Comparison of ENCODE assay signal across 28 mouse cellular contexts in genomic region chr3:154179423-154179920, GRCm38 (mm10).
DNase-seq lines count a peak whose midpoint lies in the region; ATAC-seq and TF ChIP-seq lines count a peak whose summit lies in the region.
"Had no signal": no experiment of that assay in that cellular context is flagged by ENCODE, and none has a peak within 500 bp of the region (broad histone marks: within the 10 kb centered on the region; RNA-seq: fewer than 3 reads in every experiment).

No protein-coding gene starts in this region.

- WGBS in liver, postnatal 0 days (ENCODE audit: insufficient replicate concordance) = 81% methylated on average over 2 of the region's 3 CpGs

- TF ChIP-seq EP300 in liver, postnatal 0 days (IDR thresholded peaks at IDR 0.05; ENCODE audit: low read depth) = no peak

- no peaks in the 10 kb centered on the region for H3K9me3 ChIP-seq in liver, postnatal 0 days (ENCODE audit: low read length)
- H3K9me3 ChIP-seq: embryonic facial prominence, embryonic 13.5 days; hindbrain, embryonic 15.5 days; liver, embryonic 15.5 days; stomach, embryonic 15.5 days had no signal

- H3K36me3 ChIP-seq in liver, postnatal 0 days (replicated peaks; ENCODE audit: insufficient read depth, low read length) = no peaks in the 10 kb centered on the region
- H3K36me3 ChIP-seq: embryonic facial prominence, embryonic 13.5 days; hindbrain, embryonic 15.5 days; liver, embryonic 15.5 days; stomach, embryonic 15.5 days had no signal

- H3K27ac ChIP-seq in liver, postnatal 0 days (ENCODE audit: low read depth) = no peak overlapping the region
- H3K27ac ChIP-seq: embryonic facial prominence, embryonic 13.5 days; hindbrain, embryonic 15.5 days; layer of hippocampus, adult 2 months; liver, embryonic 15.5 days; stomach, embryonic 15.5 days had no signal

- DNase-seq in heart, adult 11 months = peak; percentile 49
- DNase-seq in heart, adult 8-10 months (ENCODE audit: low spot score) = no peak
- peak; percentile 10 for DNase-seq in liver, postnatal 0 days
- no peak for DNase-seq in liver
- peak; percentile 4 to 8 for DNase-seq in urinary bladder, postnatal 4 days (ENCODE audit: low spot score in 2 of 2)
- no peak for DNase-seq in urinary bladder, postnatal 14 days (ENCODE audit: low spot score)
- no peak for DNase-seq in frontal cortex, adult 2 months (ENCODE audit: extremely low spot score in 1 of 2, low spot score in 1 of 2)
- no peak for DNase-seq in embryo, embryonic 9.5 days (ENCODE audit: extremely low spot score)
- DNase-seq: adrenal gland, postnatal 25 days; cerebellum, adult 11-12 months; cerebellum, adult 9-11 months; embryo, embryonic 11 days; forebrain, postnatal 0 days; gastrocnemius, postnatal 10 days; heart, postnatal 4 days; kidney, adult 2 months; kidney, postnatal 36 days; left cerebral cortex, postnatal 4 days; lung, postnatal 4 days; right cerebral cortex, postnatal 25 days had no signal

- no peak overlapping the region for H3K4me3 ChIP-seq in liver, postnatal 0 days (ENCODE audit: low read depth, low read length)
- H3K4me3 ChIP-seq: embryonic facial prominence, embryonic 13.5 days; hindbrain, embryonic 15.5 days; layer of hippocampus, adult 2 months; liver, embryonic 15.5 days; stomach, embryonic 15.5 days had no signal

- no peak for TF ChIP-seq CTCF in liver, postnatal 0 days (IDR thresholded peaks at IDR 0.05; ENCODE audit: low read depth)

- no peaks in the 10 kb centered on the region for H3K27me3 ChIP-seq in liver, postnatal 0 days (ENCODE audit: insufficient read depth, low read length)
- H3K27me3 ChIP-seq: embryonic facial prominence, embryonic 13.5 days; hindbrain, embryonic 15.5 days; liver, embryonic 15.5 days; Patski; stomach, embryonic 15.5 days had no signal

- peak; percentile 44; the same call in 1 of the 2 replicates for ATAC-seq in liver, postnatal 0 days
- ATAC-seq: forebrain, postnatal 0 days; inflammation-experienced regulatory T-cells, adult 6 months; Patski had no signal

- H3K4me2 ChIP-seq in liver, postnatal 0 days (ENCODE audit: low read depth, low read length) = no peak overlapping the region
- H3K4me2 ChIP-seq: embryonic facial prominence, embryonic 13.5 days; heart, embryonic 11.5 days; hindbrain, embryonic 15.5 days; liver, embryonic 15.5 days; stomach, embryonic 15.5 days had no signal

- 0 out of 2 replicates have a peak, but pooled peaks cover 3% of the 10 kb centered on the region for H3K4me1 ChIP-seq in liver, postnatal 0 days (ENCODE audit: insufficient read depth)
- H3K4me1 ChIP-seq: embryonic facial prominence, embryonic 13.5 days; hindbrain, embryonic 15.5 days; liver, embryonic 15.5 days; stomach, embryonic 15.5 days had no signal

- no peak overlapping the region for H3K9ac ChIP-seq in liver, postnatal 0 days (replicated peaks)
- H3K9ac ChIP-seq: embryonic facial prominence, embryonic 13.5 days; forebrain, postnatal 0 days; hindbrain, embryonic 15.5 days; liver, embryonic 15.5 days; stomach, embryonic 15.5 days had no signal

Comparison
In these comparisons a context has a peak if more than half of its experiments do, and no peak if none do; other contexts are left out.
1. DNase-seq: peak in heart, adult 11 months (single experiment), liver, postnatal 0 days (single experiment) and urinary bladder, postnatal 4 days (2 of 2); none in heart, adult 8-10 months (single experiment), liver (single experiment), urinary bladder, postnatal 14 days (single experiment), frontal cortex, adult 2 months (0 of 2) and embryo, embryonic 9.5 days (single experiment).